Mouse (Mus musculus) lung, postnatal 0 days (tissue): ENCODE measurements around the gene 2310033P09Rik.

Source experiments
- CTCF ChIP-seq: IDR thresholded peaks from 2 replicates; pipeline ENCODE4 v1.5.1; 2016; ENCODE audit warnings: antibody characterized with exemption, mild to moderate bottlenecking
- EP300 ChIP-seq: IDR thresholded peaks from 2 replicates; pipeline ENCODE4 v1.6.1; 2016; ENCODE audit warnings: antibody characterized with exemption, mild to moderate bottlenecking, control low read depth

GRCm38 (mm10) chr11:59239428-59239785, 31.3 kb downstream of the 2310033P09Rik start:
- TF ChIP-seq CTCF (no peak), EP300 (no peak)
